Mouse (Mus musculus) erythroid progenitor cell, adult 5-6 weeks (primary cell): Measurements from ENCODE around the gene Cep72. TPM values are rescaled to one million over a fixed set of nuclear protein-coding genes. Genes with fewer than 3 reads are reported as not detected.

Source experiments
- ATAC-seq: replicated peaks from 2 replicates; pipeline ENCODE4 v1.8.0; 2016; ENCODE audit warnings: moderate number of reproducible peaks, mild to moderate bottlenecking, moderate TSS enrichment, inconsistent platforms; ENCODE audit not compliant: poor library complexity, low FRiP score, severe bottlenecking
- total RNA-seq, 2 experiments: library from RNA; stranded (forward) in 1 of 2; stranded (reverse) in 1 of 2; fragments of 150-400 nt in 1 of 2; fragments of 186-747, 209-891 nt in 1 of 2; gene quantifications; 2 replicates each; pipeline versions ENCODE4 v1.2.3 to v1.2.4; 2015 to 2017; ENCODE audit warnings: low replicate concordance in 2 of 2

Cep72 gene
- total RNA-seq (2015; ENCODE audit: low replicate concordance) (17.2 and 22.7 TPM in 2 replicates), total RNA-seq (2017; ENCODE audit: low replicate concordance) (24.7 and 28.1 TPM in 2 replicates)

GRCm38 (mm10) chr13:74061613-74062377, at the start of gene Cep72:
Cep72 (minus strand) TSS chr13:74062299.
- ATAC-seq = peak; percentile 94

GRCm38 (mm10) chr13:74107410-74107809, 45.3 kb upstream of the Cep72 start:
- ATAC-seq = no peak

GRCm38 (mm10) chr13:74104417-74104816, 42.3 kb upstream of the Cep72 start:
- ATAC-seq = no peak

GRCm38 (mm10) chr13:74102831-74103582, 40.9 kb upstream of the Cep72 start:
- no peak for ATAC-seq

GRCm38 (mm10) chr13:74102108-74102830, 40.2 kb upstream of the Cep72 start:
- no peak for ATAC-seq

- no peak for ATAC-seq
Observed at GRCm38 (mm10) chr13:74098913-74099312, 36.8 kb upstream of the Cep72 start.

GRCm38 (mm10) chr13:74096715-74097363, 34.7 kb upstream of the Cep72 start:
- ATAC-seq = peak; percentile 54; the same call in 1 of the 2 replicates

GRCm38 (mm10) chr13:74095936-74096335, 33.8 kb upstream of the Cep72 start:
- ATAC-seq = no peak

- no peak for ATAC-seq
Observed at GRCm38 (mm10) chr13:74090265-74090664, 28.2 kb upstream of the Cep72 start.

- ATAC-seq = no peak
Observed at GRCm38 (mm10) chr13:74073369-74073768, 11.3 kb upstream of the Cep72 start.

- ATAC-seq = no peak
Observed at GRCm38 (mm10) chr13:74071714-74072113, 9.6 kb upstream of the Cep72 start.

- peak; percentile 41; the same call in 1 of the 2 replicates for ATAC-seq
Observed at GRCm38 (mm10) chr13:74071244-74071643, 9.1 kb upstream of the Cep72 start.

GRCm38 (mm10) chr13:74066576-74066975, 4.5 kb upstream of the Cep72 start:
- no peak for ATAC-seq

- ATAC-seq = no peak
Observed at GRCm38 (mm10) chr13:74063340-74064050, 1.4 kb upstream of the Cep72 start.

GRCm38 (mm10) chr13:74062378-74063128, 454 bp upstream of the Cep72 start:
- no peak for ATAC-seq

- ATAC-seq = no peak
Observed at GRCm38 (mm10) chr13:74058081-74058480, 4.0 kb downstream of the Cep72 start.

- ATAC-seq = no peak
Observed at GRCm38 (mm10) chr13:74056194-74056593, 5.9 kb downstream of the Cep72 start.

GRCm38 (mm10) chr13:74039926-74040325, 22.2 kb downstream of the Cep72 start:
- no peak for ATAC-seq
